Mouse (Mus musculus) CH12.LX (cell line): Measurements from ENCODE around the gene Rap1gap. TPM values are rescaled to one million over a fixed set of nuclear protein-coding genes. Genes with fewer than 3 reads are reported as not detected.
A peak's percentile ranks its signal among the peaks of the same experiment; 100 is the strongest.

Experiments used
- DNase-seq: peaks from one replicate; pipeline ENCODE4 v3.0.0-alpha.2; 2013; ENCODE audit errors: extremely low read depth
- H3K27ac ChIP-seq: 2 replicates; pipeline ENCODE4 v1.5.1; 2012; ENCODE audit warnings: low read depth, mild to moderate bottlenecking, control low read depth, moderate library complexity; ENCODE audit not compliant: insufficient read depth
- H3K27me3 ChIP-seq: replicated peaks from 2 replicates; pipeline ENCODE3; 2012; ENCODE audit warnings: inconsistent platforms
- H3K36me3 ChIP-seq, 2 experiments: replicated peaks in 1 of 2; 2 replicates each; pipeline versions ENCODE3 to v1.6.1; 2012; ENCODE audit warnings: inconsistent platforms in 1 of 2, low read length in 1 of 2, mild to moderate bottlenecking in 1 of 2, mixed read lengths in 1 of 2, moderate library complexity in 1 of 2; ENCODE audit not compliant: control insufficient read depth in 1 of 2, insufficient read depth in 1 of 2
- H3K4me1 ChIP-seq, 2 experiments: 2 replicates each; pipeline ENCODE4 v1.6.1; 2012; ENCODE audit warnings: inconsistent platforms in 1 of 2, moderate library complexity in 1 of 2; ENCODE audit not compliant: insufficient read depth in 2 of 2, control insufficient read depth in 1 of 2
- H3K4me2 ChIP-seq: 2 replicates; pipeline ENCODE4 v1.6.1; 2012; ENCODE audit warnings: low read depth, mild to moderate bottlenecking, control low read depth; ENCODE audit not compliant: poor library complexity, insufficient read depth, severe bottlenecking
- H3K4me3 ChIP-seq, 3 experiments: fragments of 150-350 bp in 1 of 3; sonication (generic) in 1 of 3; replicated peaks in 1 of 3; 2 replicates each; pipeline versions ENCODE3 to v1.5.1; 2011 to 2012; ENCODE audit warnings: low read depth in 2 of 3, low read length in 2 of 3, mild to moderate bottlenecking in 2 of 3, moderate library complexity in 2 of 3, control low read depth in 1 of 3, improper control_type of control experiment in 1 of 3, inconsistent platforms in 1 of 3, mixed read lengths in 1 of 3; ENCODE audit not compliant: poor library complexity in 1 of 3
- H3K79me2 ChIP-seq: replicated peaks from 2 replicates; pipeline ENCODE4 v1.6.1; 2012; ENCODE audit warnings: mild to moderate bottlenecking, moderate library complexity; ENCODE audit not compliant: control insufficient read depth, poor library complexity, insufficient read depth, severe bottlenecking; ENCODE audit errors: extremely low read depth
- H3K9ac ChIP-seq: 2 replicates; pipeline ENCODE4 v1.6.1; 2012; ENCODE audit warnings: low read depth, mild to moderate bottlenecking, control low read depth, moderate library complexity; ENCODE audit not compliant: insufficient read depth
- H3K9me3 ChIP-seq: replicated peaks from 2 replicates; pipeline ENCODE3; 2012; ENCODE audit warnings: low read length, inconsistent platforms, mixed read lengths
- BHLHE40 ChIP-seq: IDR thresholded peaks from 2 replicates; pipeline ENCODE4 v1.6.1; 2011; ENCODE audit warnings: mild to moderate bottlenecking, low read depth, low read length, improper control_type of control experiment
- CHD2 ChIP-seq: IDR thresholded peaks from 2 replicates; pipeline ENCODE4 v1.6.1; 2011; ENCODE audit warnings: low read length, improper control_type of control experiment
- CTCF ChIP-seq, 2 experiments: IDR thresholded peaks in 1 of 2; conservative IDR thresholded peaks in 1 of 2; 2 replicates each; pipeline ENCODE4 v1.5.1; 2011 to 2012; ENCODE audit warnings: low read depth in 2 of 2, low read length in 2 of 2, improper control_type of control experiment in 1 of 2, inconsistent platforms in 1 of 2, mild to moderate bottlenecking in 1 of 2, moderate library complexity in 1 of 2
- HCFC1 ChIP-seq: IDR thresholded peaks from 2 replicates; pipeline ENCODE4 v1.6.1; 2012; ENCODE audit warnings: low read depth, mild to moderate bottlenecking, inconsistent platforms, low read length, improper control_type of control experiment
- KAT2A ChIP-seq: IDR thresholded peaks from 2 replicates; pipeline ENCODE4 v1.6.1; 2012; ENCODE audit warnings: low read length, improper control_type of control experiment, inconsistent platforms; ENCODE audit not compliant: insufficient replicate concordance
- MAFK ChIP-seq: IDR thresholded peaks from 2 replicates; pipeline ENCODE4 v1.6.1; 2011; ENCODE audit warnings: low read length, improper control_type of control experiment; ENCODE audit not compliant: insufficient replicate concordance
- MAX ChIP-seq: IDR thresholded peaks from 2 replicates; pipeline ENCODE4 v1.6.1; 2011; ENCODE audit warnings: low read length, improper control_type of control experiment
- MAZ ChIP-seq: IDR thresholded peaks from 2 replicates; pipeline ENCODE4 v1.6.1; 2012; ENCODE audit warnings: low read depth, mild to moderate bottlenecking, inconsistent platforms, low read length, improper control_type of control experiment, moderate library complexity
- MXI1 ChIP-seq: IDR thresholded peaks from 2 replicates; pipeline ENCODE4 v1.6.1; 2011; ENCODE audit warnings: mild to moderate bottlenecking, low read depth, low read length, improper control_type of control experiment
- POLR2A ChIP-seq: IDR thresholded peaks from 2 replicates; pipeline ENCODE4 v1.6.1; 2011; ENCODE audit warnings: low read depth, mild to moderate bottlenecking, improper control_type of control experiment, low read length
- POLR2AphosphoS2 ChIP-seq: IDR thresholded peaks from 2 replicates; pipeline ENCODE4 v1.6.1; 2011; ENCODE audit warnings: low read depth, low read length, improper control_type of control experiment
- RAD21 ChIP-seq: IDR thresholded peaks from 2 replicates; pipeline ENCODE4 v1.6.1; 2011; ENCODE audit warnings: low read depth, mild to moderate bottlenecking, low read length, improper control_type of control experiment, moderate library complexity
- RCOR1 ChIP-seq: conservative IDR thresholded peaks from 2 replicates; pipeline ENCODE4 v1.6.1; 2012; ENCODE audit warnings: low read depth, mild to moderate bottlenecking, inconsistent platforms, low read length, improper control_type of control experiment
- SIN3A ChIP-seq: IDR thresholded peaks from 2 replicates; pipeline ENCODE4 v1.6.1; 2012; ENCODE audit warnings: low read length, improper control_type of control experiment, inconsistent platforms
- SMC3 ChIP-seq: IDR thresholded peaks from 2 replicates; pipeline ENCODE4 v1.6.1; 2011; ENCODE audit warnings: low read depth, low read length, improper control_type of control experiment
- TCF12 ChIP-seq: IDR thresholded peaks from 2 replicates; pipeline ENCODE4 v1.6.1; 2014; ENCODE audit warnings: low read depth, mild to moderate bottlenecking, inconsistent platforms, low read length, improper control_type of control experiment
- UBTF ChIP-seq: IDR thresholded peaks from 2 replicates; pipeline ENCODE4 v1.6.1; 2012; ENCODE audit warnings: low read depth, mild to moderate bottlenecking, inconsistent platforms, low read length, improper control_type of control experiment, moderate library complexity
- USF2 ChIP-seq: conservative IDR thresholded peaks from 2 replicates; pipeline ENCODE4 v1.6.1; 2011; ENCODE audit warnings: low read depth, low read length, improper control_type of control experiment
- ZC3H11A ChIP-seq: IDR thresholded peaks from 2 replicates; pipeline ENCODE4 v1.6.1; 2012; ENCODE audit warnings: low read depth, mild to moderate bottlenecking, inconsistent platforms, low read length, improper control_type of control experiment
- ZKSCAN1 ChIP-seq: IDR thresholded peaks from 2 replicates; pipeline ENCODE4 v1.6.1; 2012; ENCODE audit warnings: low read depth, inconsistent platforms, low read length, improper control_type of control experiment, borderline replicate concordance
- ZMIZ1 ChIP-seq: IDR thresholded peaks from 2 replicates; pipeline ENCODE4 v1.6.1; 2012; ENCODE audit warnings: low read depth, mild to moderate bottlenecking, inconsistent platforms, low read length, improper control_type of control experiment
- dilution Hi-C: fragments of 300-500 bp; cut with MboI; formaldehyde crosslinking; loops from 2 replicates; pipeline ENCODE4 v1.14.3; 2020; ENCODE audit warnings: low sequenced_read_pairs; ENCODE audit not compliant: extremely low pct_unique_long_range_greater_than_20kb, extremely low pct_ligation_motif_present
- in situ Hi-C: fragments of 300-500 bp; cut with MboI; formaldehyde crosslinking; loops from 3 replicates; pipeline ENCODE4 v1.14.3; 2019; ENCODE audit warnings: low sequenced_read_pairs, low pct_ligation_motif_present, low pct_unique_long_range_greater_than_20kb, mixed read lengths
- polyA plus RNA-seq: library from polyadenylated mRNA; unstranded; fragments of >175 nt; gene quantifications from 2 replicates; pipeline ENCODE4 v1.2.1, GENCODE M21; 2012; ENCODE audit warnings: low read depth; ENCODE audit not compliant: insufficient read length
- total RNA-seq, 2 experiments: library from RNA; depleted of rRNA; stranded (reverse); fragments of 300-350 nt in 1 of 2; fragments of >200 nt in 1 of 2; gene quantifications; 2 replicates each; pipeline ENCODE4 v1.2.3; 2012 to 2014

Rap1gap gene
- total and polyA plus RNA-seq, 3 experiments: 3.0 to 11.1 (median 5.8) TPM

DNA sequence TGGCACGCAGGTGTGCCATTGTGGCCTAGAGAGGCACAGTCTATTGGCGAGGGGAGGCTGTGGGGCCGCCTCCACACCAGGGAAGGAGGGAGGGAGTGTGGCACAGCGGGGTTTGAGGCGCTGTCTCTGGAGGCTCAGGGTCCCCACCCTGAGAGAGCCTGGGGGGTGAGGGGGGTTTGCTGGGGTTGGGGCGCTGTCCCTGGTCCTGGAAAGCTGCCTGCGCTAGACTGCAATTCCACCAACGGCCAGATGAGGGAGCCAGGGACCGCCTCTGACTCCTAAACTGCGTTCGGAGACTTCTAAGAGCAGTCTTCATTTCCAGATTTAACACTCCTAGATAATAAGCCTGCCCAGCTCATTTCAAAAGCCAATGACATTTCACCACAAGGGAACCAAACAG lies 11.5 kb downstream of the Rap1gap start (continued):
- TF ChIP-seq RAD21: peak; percentile 86
- no peak for TF ChIP-seq BHLHE40
- TF ChIP-seq POLR2A: no peak
- TF ChIP-seq RCOR1: no peak
- no peak for TF ChIP-seq USF2
- TF ChIP-seq CTCF (conservative IDR thresholded peaks at IDR 0.05 in 1 of 2, IDR thresholded peaks at IDR 0.05 in 1 of 2; ENCODE audit: low read depth in 2 of 2, low read length in 2 of 2): peak; percentile 82 to 87
- no peak for TF ChIP-seq ZKSCAN1
- TF ChIP-seq KAT2A: no peak
- no peak for TF ChIP-seq MXI1
- TF ChIP-seq CHD2: no peak
- no peak for TF ChIP-seq ZMIZ1
- no peak for TF ChIP-seq POLR2AphosphoS2
- no peak for TF ChIP-seq MAX
- TF ChIP-seq TCF12: no peak
- TF ChIP-seq ZC3H11A: peak; percentile 28; the same call in 1 of the 2 replicates
- no peak for TF ChIP-seq UBTF
- TF ChIP-seq HCFC1: no peak
- no peak for TF ChIP-seq MAZ
- peak; percentile 55; the same call in 1 of the 2 replicates for TF ChIP-seq SIN3A

DNA sequence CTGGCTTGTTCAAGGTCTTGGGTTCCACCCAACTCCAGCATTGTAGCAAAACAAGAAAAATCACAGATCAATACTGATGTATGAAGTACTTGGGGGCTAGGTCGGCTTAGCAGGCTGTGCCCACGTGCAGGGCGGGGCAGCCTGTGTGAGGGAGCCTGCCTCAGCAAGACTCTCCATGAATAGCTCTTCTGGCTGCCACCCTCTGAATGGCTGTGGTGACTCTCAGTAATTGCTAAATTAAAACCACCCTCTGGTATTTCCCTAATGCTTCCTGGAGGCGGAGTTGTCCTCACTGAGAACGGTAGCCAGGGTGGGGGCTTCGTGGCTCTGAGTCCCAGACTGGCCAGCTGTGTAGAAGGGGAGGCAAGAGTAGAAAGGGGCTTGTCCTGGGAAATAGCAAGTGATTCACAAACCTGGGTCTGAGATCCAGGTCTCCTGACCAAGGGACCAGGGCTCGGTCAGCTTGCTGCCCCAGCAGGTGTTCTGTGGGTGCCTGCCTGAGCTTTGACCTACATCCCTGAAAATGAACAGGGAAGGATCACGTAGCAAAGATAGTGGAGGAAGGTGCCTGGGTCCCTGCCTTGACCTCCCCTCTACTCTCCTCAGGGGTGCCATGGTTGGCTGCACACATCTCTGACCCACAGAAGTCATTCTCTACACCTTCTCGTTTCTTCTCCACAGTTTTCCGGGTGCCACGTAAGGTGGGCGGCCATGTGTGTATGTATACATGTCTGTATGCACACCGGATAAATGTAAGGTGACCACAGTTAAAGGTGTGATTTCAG lies 12.4 kb downstream of the Rap1gap start:
- no peak for TF ChIP-seq SMC3
- no peak for TF ChIP-seq MAFK
- no peak for TF ChIP-seq RCOR1
- TF ChIP-seq USF2: no peak
- Histone ChIP-seq H3K27me3 (peaks cover 92% of the 10 kb centered on the region), H3K9ac (no peak overlapping the region), H3K79me2 (no peaks in the 10 kb centered on the region), H3K4me1 (peaks cover 0 to 6% of the 10 kb centered on the region in 2 experiments; a peak in 2 of 4 replicates), H3K9me3 (no peaks in the 10 kb centered on the region), H3K4me2 (no peak overlapping the region), H3K4me3 (no peak overlapping the region), H3K36me3 (no peaks in the 10 kb centered on the region), H3K27ac (no peak overlapping the region)
- dilution Hi-C loops: no loop called here
- in situ Hi-C loops: no loop called here
- no peak for DNase-seq
